Mouse (Mus musculus): Measurements from ENCODE around the gene Braf. TPM values are rescaled to one million over a fixed set of nuclear protein-coding genes. Genes with fewer than 3 reads are reported as not detected.

The Braf gene
- polyA plus RNA-seq, 1 experiment = 33.8 TPM

- Histone ChIP-seq H3K27ac (ENCODE audit: insufficient read depth, low read length) (no peak within 1 kb of the TSS), H3K27me3 (ENCODE audit: control insufficient read depth, insufficient read depth, low read length) (no peaks in the 10 kb centered on the region), H3K4me3 (replicated peaks; ENCODE audit: insufficient read depth, low read depth, low read length) (no peak within 1 kb of the TSS), H3K4me1 (ENCODE audit: control insufficient read depth, insufficient read depth, low read length) (no peaks in the 10 kb centered on the region)
- TF ChIP-seq CTCF (IDR thresholded peaks at IDR 0.05; ENCODE audit: borderline replicate concordance, insufficient read depth, low read depth, low read length) = no peak
- TF ChIP-seq POLR2A (IDR thresholded peaks at IDR 0.05; ENCODE audit: borderline replicate concordance, insufficient read depth, low read length) = no peak
- no peak for DNase-seq
- WGBS = 94% methylated on average over 6 of the region's 6 CpGs
These were observed 139.7 kb downstream of the Braf start, which contains the start of gene Gm42420 for GRCm38 (mm10) chr6:39585517-39585916. Gm42420 (plus strand) TSS chr6:39585753.

- no peak overlapping the region for H3K4me3 ChIP-seq (replicated peaks; ENCODE audit: insufficient read depth, low read depth, low read length)
- H3K27ac ChIP-seq (ENCODE audit: insufficient read depth, low read length) = no peak overlapping the region
- H3K4me1 ChIP-seq (ENCODE audit: control insufficient read depth, insufficient read depth, low read length) = no peaks in the 10 kb centered on the region
- H3K27me3 ChIP-seq (ENCODE audit: control insufficient read depth, insufficient read depth, low read length) = no peaks in the 10 kb centered on the region
- no peak for TF ChIP-seq POLR2A (IDR thresholded peaks at IDR 0.05; ENCODE audit: borderline replicate concordance, insufficient read depth, low read length)
- no peak for TF ChIP-seq CTCF (IDR thresholded peaks at IDR 0.05; ENCODE audit: borderline replicate concordance, insufficient read depth, low read depth, low read length)
- no peak for DNase-seq
- 65% methylated on average over 7 of the region's 7 CpGs for WGBS
These were observed 144.0 kb downstream of the Braf start for GRCm38 (mm10) chr6:39581087-39581784.

- Histone ChIP-seq H3K4me1 (ENCODE audit: control insufficient read depth, insufficient read depth, low read length) (no peaks in the 10 kb centered on the region), H3K27ac (ENCODE audit: insufficient read depth, low read length) (no peak overlapping the region), H3K4me3 (replicated peaks; ENCODE audit: insufficient read depth, low read depth, low read length) (no peak overlapping the region), H3K27me3 (ENCODE audit: control insufficient read depth, insufficient read depth, low read length) (no peaks in the 10 kb centered on the region)
- no peak for DNase-seq
- TF ChIP-seq POLR2A (IDR thresholded peaks at IDR 0.05; ENCODE audit: borderline replicate concordance, insufficient read depth, low read length) (no peak), CTCF (IDR thresholded peaks at IDR 0.05; ENCODE audit: borderline replicate concordance, insufficient read depth, low read depth, low read length) (no peak)
- WGBS = 84% methylated on average over 2 of the region's 2 CpGs
These were observed 144.7 kb downstream of the Braf start for GRCm38 (mm10) chr6:39580558-39580957.

- no peak for DNase-seq
- H3K27ac ChIP-seq (ENCODE audit: insufficient read depth, low read length) = no peak overlapping the region
These were observed 145.7 kb downstream of the Braf start for GRCm38 (mm10) chr6:39579552-39579951.

GRCm38 (mm10) chr6:39574951-39575350, 150.3 kb downstream of the Braf start:
- Histone ChIP-seq H3K4me1 (ENCODE audit: control insufficient read depth, insufficient read depth, low read length) (no peaks in the 10 kb centered on the region), H3K27me3 (ENCODE audit: control insufficient read depth, insufficient read depth, low read length) (no peaks in the 10 kb centered on the region), H3K4me3 (replicated peaks; ENCODE audit: insufficient read depth, low read depth, low read length) (peak overlapping the region; percentile 74), H3K27ac (ENCODE audit: insufficient read depth, low read length) (peak overlapping the region; percentile 80; the same call in 1 of the 2 replicates)
- TF ChIP-seq POLR2A (IDR thresholded peaks at IDR 0.05; ENCODE audit: borderline replicate concordance, insufficient read depth, low read length) (no peak), CTCF (IDR thresholded peaks at IDR 0.05; ENCODE audit: borderline replicate concordance, insufficient read depth, low read depth, low read length) (no peak)
- no peak for DNase-seq
- WGBS = 71% methylated on average over 7 of the region's 7 CpGs

More at GRCm38 (mm10) chr6:39579552-39579951, 145.7 kb downstream of the Braf start:
- 91% methylated on average over 7 of the region's 7 CpGs for WGBS
- TF ChIP-seq CTCF (IDR thresholded peaks at IDR 0.05; ENCODE audit: borderline replicate concordance, insufficient read depth, low read depth, low read length) = no peak
- Histone ChIP-seq H3K4me3 (replicated peaks; ENCODE audit: insufficient read depth, low read depth, low read length) (no peak overlapping the region), H3K4me1 (ENCODE audit: control insufficient read depth, insufficient read depth, low read length) (no peaks in the 10 kb centered on the region), H3K27me3 (ENCODE audit: control insufficient read depth, insufficient read depth, low read length) (no peaks in the 10 kb centered on the region)

- Histone ChIP-seq H3K27me3 (ENCODE audit: control insufficient read depth, insufficient read depth, low read length) (no peaks in the 10 kb centered on the region), H3K4me1 (ENCODE audit: control insufficient read depth, insufficient read depth, low read length) (no peaks in the 10 kb centered on the region), H3K4me3 (replicated peaks; ENCODE audit: insufficient read depth, low read depth, low read length) (peak overlapping the region; percentile 74), H3K27ac (ENCODE audit: insufficient read depth, low read length) (peak overlapping the region; percentile 80)
- 2% methylated on average over 10 of the region's 10 CpGs for WGBS
- TF ChIP-seq CTCF (IDR thresholded peaks at IDR 0.05; ENCODE audit: borderline replicate concordance, insufficient read depth, low read depth, low read length) = no peak
- DNase-seq = peak; percentile 39 to 54
These were observed 150.8 kb downstream of the Braf start for GRCm38 (mm10) chr6:39574555-39574869.

- WGBS = under 1% methylated on average over 48 of the region's 49 CpGs
- H3K27me3 ChIP-seq (ENCODE audit: control insufficient read depth, insufficient read depth, low read length) = no peaks in the 10 kb centered on the region
- TF ChIP-seq POLR2A (IDR thresholded peaks at IDR 0.05; ENCODE audit: borderline replicate concordance, insufficient read depth, low read length) (peak; percentile 90), CTCF (IDR thresholded peaks at IDR 0.05; ENCODE audit: borderline replicate concordance, insufficient read depth, low read depth, low read length) (no peak)
- peak; percentile 88 to 90 for DNase-seq
- peak within 1 kb of the TSS; percentile 80 for H3K27ac ChIP-seq (ENCODE audit: insufficient read depth, low read length)
- H3K4me1 ChIP-seq (ENCODE audit: control insufficient read depth, insufficient read depth, low read length) = no peaks in the 10 kb centered on the region
- H3K4me3 ChIP-seq (replicated peaks; ENCODE audit: insufficient read depth, low read depth, low read length) = peak within 1 kb of the TSS; percentile 74
These were observed 151.3 kb downstream of the Braf start, which contains the start of gene Adck2 for GRCm38 (mm10) chr6:39573791-39574554. Adck2 (plus strand) TSS chr6:39573873.

- Histone ChIP-seq H3K4me1 (ENCODE audit: control insufficient read depth, insufficient read depth, low read length) (no peaks in the 10 kb centered on the region), H3K27ac (ENCODE audit: insufficient read depth, low read length) (no peak overlapping the region), H3K27me3 (ENCODE audit: control insufficient read depth, insufficient read depth, low read length) (no peaks in the 10 kb centered on the region), H3K4me3 (replicated peaks; ENCODE audit: insufficient read depth, low read depth, low read length) (no peak overlapping the region)
- WGBS = 71% methylated on average over 3 of the region's 3 CpGs
- no peak for DNase-seq
- no peak for TF ChIP-seq CTCF (IDR thresholded peaks at IDR 0.05; ENCODE audit: borderline replicate concordance, insufficient read depth, low read depth, low read length)
- no peak for TF ChIP-seq POLR2A (IDR thresholded peaks at IDR 0.05; ENCODE audit: borderline replicate concordance, insufficient read depth, low read length)
These were observed 154.8 kb downstream of the Braf start for GRCm38 (mm10) chr6:39570426-39570825.
